Mouse (Mus musculus) liver, embryonic 12.5 days (tissue): ENCODE measurements around the gene Lrrn4cl. TPM values are rescaled to one million over a fixed set of nuclear protein-coding genes. Genes with fewer than 3 reads are reported as not detected.

Experiments used
- ATAC-seq: fragments of 200-750 bp; cut with Nextera tagmentation; 2 replicates; pipeline ENCODE4 v1.8.0; 2017; ENCODE audit warnings: moderate number of reproducible peaks, mild to moderate bottlenecking, moderate library complexity
- H3K27ac ChIP-seq: fragments of 300-500 bp; sonication (generic); 2 replicates; pipeline ENCODE4 v1.5.1; 2016; ENCODE audit warnings: mild to moderate bottlenecking
- H3K27me3 ChIP-seq: fragments of 300-500 bp; sonication (generic); replicated peaks from 2 replicates; pipeline ENCODE4 v1.6.1; 2016; ENCODE audit warnings: mild to moderate bottlenecking, moderate library complexity
- H3K36me3 ChIP-seq: fragments of 300-500 bp; sonication (generic); 2 replicates; pipeline ENCODE4 v1.6.1; 2016; ENCODE audit warnings: mild to moderate bottlenecking, moderate library complexity
- H3K4me1 ChIP-seq: fragments of 300-500 bp; sonication (generic); 2 replicates; pipeline ENCODE4 v1.6.1; 2016
- H3K4me2 ChIP-seq: fragments of 300-500 bp; sonication (generic); 2 replicates; pipeline ENCODE4 v1.6.1; 2016; ENCODE audit warnings: mild to moderate bottlenecking, moderate library complexity
- H3K4me3 ChIP-seq: fragments of 300-500 bp; sonication (generic); 2 replicates; pipeline ENCODE4 v1.5.1; 2016; ENCODE audit warnings: mild to moderate bottlenecking, moderate library complexity
- H3K9ac ChIP-seq: fragments of 300-500 bp; sonication (generic); 2 replicates; pipeline ENCODE4 v1.6.1; 2016; ENCODE audit warnings: mild to moderate bottlenecking, moderate library complexity
- H3K9me3 ChIP-seq: fragments of 300-500 bp; sonication (generic); replicated peaks from 2 replicates; pipeline ENCODE4 v1.6.1; 2016; ENCODE audit warnings: mild to moderate bottlenecking, moderate library complexity
- WGBS: fragments of 180-500 bp; shearing (Covaris S2); methylation state at CpG from one replicate; pipeline ENCODE4 v1.1.7; 2016; ENCODE audit not compliant: insufficient replicate concordance; 5-methylcytosine and 5-hydroxymethylcytosine counted together
- polyA plus RNA-seq: library from polyadenylated mRNA; unstranded; fragments of >200 nt; fragmentation: Nextera tagmentation; extraction: Ambion mirVana; gene quantifications from 2 replicates; pipeline ENCODE4 v1.2.1, GENCODE M21; 2016

Gene Lrrn4cl
- polyA plus RNA-seq, 1 experiment from 2014 or later, result 0.11 TPM

DNA sequence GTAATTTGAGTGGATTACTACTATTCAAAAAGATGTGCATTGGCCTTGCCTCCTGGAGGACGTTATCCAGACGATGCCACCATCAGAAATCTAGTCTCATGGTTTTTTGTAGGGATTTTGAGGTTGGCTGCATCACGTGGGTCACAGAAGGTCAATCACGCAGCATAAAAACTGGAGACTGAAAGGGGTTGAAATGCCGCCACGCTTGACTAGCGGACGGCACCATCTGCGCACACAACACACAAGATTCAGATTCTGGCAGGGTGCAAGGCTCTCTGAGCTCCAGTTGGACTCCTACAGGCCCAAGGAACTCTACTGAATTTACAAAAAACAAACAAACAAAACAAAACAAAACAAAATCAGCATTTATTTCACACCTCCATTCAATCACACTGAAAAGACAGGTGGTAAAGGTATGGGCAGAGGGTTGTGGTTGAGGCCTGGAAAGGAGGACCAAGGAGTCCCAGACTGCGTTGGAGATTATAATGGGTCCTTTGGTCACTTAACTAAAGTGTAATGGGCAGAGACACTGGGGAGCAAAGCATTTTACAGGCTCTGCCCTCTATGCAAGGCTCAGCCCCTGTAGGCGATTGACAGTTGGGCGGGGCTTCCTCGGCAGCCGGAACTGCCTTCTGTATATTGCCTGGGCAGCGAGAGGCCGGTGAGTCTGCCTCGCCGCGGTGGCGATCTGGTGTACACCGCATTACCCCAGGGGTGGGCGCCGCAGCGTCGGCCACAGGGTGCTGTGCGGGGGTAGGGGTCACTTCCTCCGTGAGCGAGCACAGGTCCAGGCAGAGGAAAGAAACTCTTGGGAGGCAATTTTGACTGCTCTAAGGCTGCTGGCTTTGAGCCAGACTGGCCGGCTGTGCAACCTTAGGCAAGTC lies 10.4 kb upstream of the Lrrn4cl start:
- peak overlapping the region; percentile 61 for H3K27ac ChIP-seq
- peak overlapping the region; percentile 85 for H3K4me2 ChIP-seq
- peak; percentile 77 for ATAC-seq
- peak overlapping the region; percentile 67 for H3K4me3 ChIP-seq
- no peaks in the 10 kb centered on the region for H3K9me3 ChIP-seq
- H3K36me3 ChIP-seq, result peaks cover 36% of the 10 kb centered on the region
- H3K4me1 ChIP-seq, result peaks cover 43% of the 10 kb centered on the region
- peak overlapping the region; percentile 78 for H3K9ac ChIP-seq
- 25% methylated on average over 29 of the region's 29 CpGs for WGBS
- no peaks in the 10 kb centered on the region for H3K27me3 ChIP-seq

DNA sequence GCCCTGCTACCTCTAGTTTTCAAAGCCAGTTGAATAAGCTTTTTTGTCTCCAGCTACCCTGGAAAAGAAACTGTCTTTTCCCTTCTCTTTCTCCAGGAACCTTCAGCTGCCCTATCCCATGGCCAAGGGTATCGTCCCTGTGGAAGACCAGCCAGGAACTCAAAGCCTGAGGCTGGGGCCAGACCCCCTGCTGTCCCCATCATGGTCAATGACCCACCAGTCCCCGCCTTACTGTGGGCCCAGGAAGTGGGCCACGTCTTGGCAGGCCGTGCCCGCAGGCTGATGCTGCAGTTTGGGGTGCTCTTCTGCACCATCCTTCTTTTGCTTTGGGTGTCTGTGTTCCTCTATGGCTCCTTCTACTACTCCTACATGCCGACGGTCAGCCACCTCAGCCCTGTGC lies 9.6 kb upstream of the Lrrn4cl start:
- Histone ChIP-seq H3K4me3 (peak overlapping the region; percentile 67), H3K4me2 (peak overlapping the region; percentile 85), H3K9me3 (no peaks in the 10 kb centered on the region), H3K27me3 (no peaks in the 10 kb centered on the region), H3K4me1 (peaks cover 43% of the 10 kb centered on the region), H3K36me3 (peaks cover 34% of the 10 kb centered on the region), H3K27ac (peak overlapping the region; percentile 61; the same call in 1 of the 2 replicates), H3K9ac (peak overlapping the region; percentile 78)
- 74% methylated on average over 7 of the region's 7 CpGs for WGBS
- ATAC-seq, result no peak

DNA sequence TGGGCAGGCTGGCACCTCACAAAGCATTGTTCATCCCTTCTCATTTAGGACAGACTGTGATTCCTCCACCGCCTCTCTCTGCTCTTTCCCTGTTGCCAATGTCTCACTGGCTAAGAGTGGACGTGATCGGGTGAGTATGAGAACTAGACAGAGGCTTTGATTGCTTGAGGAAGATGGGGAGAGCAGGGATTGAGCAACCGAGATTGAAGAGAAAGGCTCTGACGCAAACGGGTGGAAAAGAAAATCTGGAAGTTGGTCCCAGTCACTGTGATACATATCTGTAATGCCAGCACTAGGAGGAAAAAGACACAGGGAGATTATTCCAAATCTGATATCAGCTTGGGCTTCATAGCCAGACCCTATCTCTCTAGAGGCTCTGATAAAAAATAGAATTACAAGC lies 7.6 kb upstream of the Lrrn4cl start:
- no peak overlapping the region for H3K9ac ChIP-seq
- peaks cover 49% of the 10 kb centered on the region for H3K36me3 ChIP-seq
- H3K9me3 ChIP-seq, result no peaks in the 10 kb centered on the region
- H3K27ac ChIP-seq, result no peak overlapping the region
- no peaks in the 10 kb centered on the region for H3K27me3 ChIP-seq
- ATAC-seq, result no peak
- H3K4me3 ChIP-seq, result no peak overlapping the region
- 74% methylated on average over 6 of the region's 6 CpGs for WGBS
- no peak overlapping the region for H3K4me2 ChIP-seq
- H3K4me1 ChIP-seq, result peaks cover 36% of the 10 kb centered on the region

DNA sequence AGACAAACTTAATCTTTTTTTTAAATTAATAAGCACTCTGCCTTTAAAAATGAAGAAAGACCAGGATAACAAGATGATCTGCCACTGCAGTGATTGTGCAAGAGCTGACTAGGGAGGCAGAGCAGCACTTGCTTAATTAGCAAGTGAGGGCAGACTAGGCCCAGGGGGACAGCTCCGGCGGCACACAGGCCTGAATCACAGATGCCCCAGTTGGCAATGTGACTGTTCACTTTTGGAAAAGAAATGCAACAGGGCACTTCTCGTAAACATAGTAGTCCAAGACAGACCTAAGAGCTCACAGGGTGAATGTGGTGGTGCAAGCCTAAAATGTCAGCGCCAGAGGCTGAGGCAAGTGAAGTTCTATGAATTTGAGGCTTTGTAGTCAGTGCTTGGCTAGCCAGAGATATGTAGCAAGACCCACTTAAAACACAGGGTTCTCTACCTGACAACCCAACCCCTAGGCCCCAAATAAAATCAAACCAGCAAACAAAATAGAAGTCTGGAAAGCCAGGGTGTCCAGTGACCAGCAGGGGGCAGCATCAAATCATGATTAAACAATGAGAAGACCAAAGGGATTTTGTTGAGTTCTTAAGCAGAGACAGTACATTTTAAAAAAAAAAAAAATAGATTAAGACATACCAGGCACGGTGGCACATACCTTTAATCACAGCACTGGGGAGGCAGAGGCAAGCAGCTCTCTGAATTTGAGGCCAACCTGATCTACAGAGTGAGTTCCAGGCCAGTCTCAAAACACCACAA lies 6.0 kb upstream of the Lrrn4cl start:
- no peak for ATAC-seq
- H3K27ac ChIP-seq, result no peak overlapping the region
- peaks cover 20% of the 10 kb centered on the region for H3K4me1 ChIP-seq
- no peak overlapping the region for H3K4me2 ChIP-seq
- H3K9ac ChIP-seq, result no peak overlapping the region
- no peak overlapping the region for H3K4me3 ChIP-seq
- H3K9me3 ChIP-seq, result no peaks in the 10 kb centered on the region
- no peaks in the 10 kb centered on the region for H3K27me3 ChIP-seq
- peaks cover 57% of the 10 kb centered on the region for H3K36me3 ChIP-seq
- WGBS, result 64% methylated on average over 5 of the region's 5 CpGs

DNA sequence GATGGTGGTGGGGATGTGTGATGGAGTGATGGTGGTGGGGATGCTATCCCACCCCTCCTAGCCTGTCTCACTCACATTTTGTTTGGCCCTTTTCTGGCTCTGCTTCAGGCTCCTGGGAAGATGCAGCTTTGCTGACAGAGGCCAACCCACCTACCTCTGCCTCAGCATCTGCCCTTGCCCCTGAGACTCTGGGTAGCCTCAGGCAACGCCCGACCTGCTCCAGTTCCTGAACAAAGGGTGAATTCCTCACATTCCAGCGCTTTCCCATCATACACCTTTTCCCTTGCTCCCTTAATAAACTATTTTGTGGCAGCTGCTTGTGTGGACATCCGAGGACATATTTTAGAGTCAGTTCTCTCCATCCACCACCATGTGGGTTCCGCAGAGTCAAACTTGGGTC lies 2.2 kb upstream of the Lrrn4cl start:
- no peak for ATAC-seq
- Histone ChIP-seq H3K27ac (no peak overlapping the region), H3K4me1 (peaks cover 2% of the 10 kb centered on the region; the same call in 1 of the 2 replicates), H3K4me3 (no peak overlapping the region), H3K9ac (no peak overlapping the region), H3K36me3 (peaks cover 41% of the 10 kb centered on the region), H3K9me3 (no peaks in the 10 kb centered on the region), H3K27me3 (0 out of 2 replicates have a peak, but pooled peaks cover 4% of the 10 kb centered on the region), H3K4me2 (no peak overlapping the region)
- WGBS, result 77% methylated on average over 5 of the region's 5 CpGs

DNA sequence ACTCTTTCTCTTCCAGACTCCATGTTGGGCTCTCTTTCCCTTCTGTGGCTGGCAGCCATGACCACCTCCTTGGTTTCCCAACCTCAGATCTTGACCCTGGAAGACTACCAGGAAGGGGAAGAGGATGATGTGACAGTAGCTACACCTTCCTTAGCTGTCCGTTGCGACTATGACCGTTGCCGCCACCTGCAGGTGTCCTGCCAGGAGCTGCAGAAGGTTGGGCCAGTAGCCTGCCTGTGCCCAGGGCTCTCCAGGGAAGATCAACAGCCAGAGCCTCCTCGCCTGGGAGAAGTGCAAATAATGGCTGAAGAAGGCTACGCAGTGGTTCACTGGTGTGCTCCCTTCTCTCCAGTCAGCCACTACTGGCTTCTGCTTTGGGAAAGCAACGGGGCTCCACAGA lies 1.1 kb downstream of the Lrrn4cl start:
- Histone ChIP-seq H3K27ac (no peak overlapping the region), H3K4me3 (no peak overlapping the region), H3K4me1 (peaks cover 2% of the 10 kb centered on the region; the same call in 1 of the 2 replicates), H3K9me3 (no peaks in the 10 kb centered on the region), H3K4me2 (no peak overlapping the region), H3K36me3 (peaks cover 21% of the 10 kb centered on the region), H3K9ac (no peak overlapping the region), H3K27me3 (0 out of 2 replicates have a peak, but pooled peaks cover 7% of the 10 kb centered on the region)
- ATAC-seq, result no peak
- WGBS, result 43% methylated on average over 7 of the region's 7 CpGs

DNA sequence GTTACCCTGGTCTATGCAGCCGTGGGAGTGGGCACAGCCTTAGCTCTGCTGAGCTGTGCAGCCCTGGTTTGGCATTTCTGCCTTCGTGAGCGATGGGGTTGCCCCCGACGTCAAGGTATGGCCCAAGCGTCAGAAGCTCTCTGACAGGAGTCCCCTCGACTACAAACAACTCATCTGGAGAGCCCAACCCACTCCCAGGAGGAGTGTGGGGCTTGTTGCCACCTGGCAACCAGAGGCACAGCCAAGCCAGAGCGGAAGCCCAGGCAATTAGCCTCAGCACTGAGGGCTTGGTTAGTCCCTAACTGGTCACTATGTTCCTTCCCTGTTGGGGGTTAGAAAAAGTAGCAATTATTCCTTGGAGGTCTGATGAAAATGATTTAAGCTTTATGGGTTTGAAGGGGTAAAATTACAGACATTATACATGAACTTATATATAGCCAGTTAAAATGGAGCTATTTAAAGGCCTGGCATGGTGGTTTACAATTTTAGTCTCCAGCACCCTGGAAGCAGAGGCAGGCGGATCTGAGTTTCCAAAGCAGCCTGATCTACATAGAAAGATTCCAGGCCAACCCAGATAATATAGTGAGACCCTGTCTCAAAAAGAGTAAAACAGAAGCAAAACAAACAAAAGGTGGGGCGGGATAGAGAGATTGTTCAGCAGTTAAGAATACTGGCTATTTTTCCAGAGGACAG lies 1.8 kb downstream of the Lrrn4cl start:
- no peak overlapping the region for H3K4me3 ChIP-seq

DNA sequence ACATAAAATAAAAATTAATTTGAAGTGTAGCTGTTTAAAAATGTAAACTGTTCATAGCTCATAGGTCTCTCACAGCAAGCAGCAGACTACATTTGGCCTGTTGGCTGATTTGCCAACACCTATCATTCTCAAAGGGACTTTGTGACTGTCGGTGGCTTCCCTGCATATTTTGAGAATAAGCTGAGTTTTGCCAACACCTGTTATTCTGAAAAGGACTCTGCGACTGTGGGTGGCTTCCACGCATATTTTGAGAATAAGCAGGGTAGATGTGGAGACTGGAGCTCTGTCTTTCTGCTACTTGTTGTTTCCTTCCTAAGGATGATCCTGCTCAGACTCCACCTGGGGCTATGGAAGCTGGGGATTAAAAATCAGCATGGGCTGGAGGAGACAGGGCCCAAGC lies 2.5 kb downstream of the Lrrn4cl start:
- no peak overlapping the region for H3K4me2 ChIP-seq
- H3K9ac ChIP-seq, result no peak overlapping the region
- no peak overlapping the region for H3K4me3 ChIP-seq
- ATAC-seq, result no peak
- H3K27me3 ChIP-seq, result 0 out of 2 replicates have a peak, but pooled peaks cover 7% of the 10 kb centered on the region
- no peaks in the 10 kb centered on the region for H3K9me3 ChIP-seq
- H3K4me1 ChIP-seq, result peaks cover 2% of the 10 kb centered on the region; the same call in 1 of the 2 replicates
- H3K36me3 ChIP-seq, result peaks cover 7% of the 10 kb centered on the region
- WGBS, result 71% methylated on average over 3 of the region's 3 CpGs
- H3K27ac ChIP-seq, result no peak overlapping the region

More for the DNA sequence above, 1.8 kb downstream of the Lrrn4cl start:
- H3K9ac ChIP-seq, result no peak overlapping the region
- H3K4me1 ChIP-seq, result peaks cover 2% of the 10 kb centered on the region; the same call in 1 of the 2 replicates
- H3K36me3 ChIP-seq, result peaks cover 14% of the 10 kb centered on the region
- H3K9me3 ChIP-seq, result no peaks in the 10 kb centered on the region
- 49% methylated on average over 10 of the region's 10 CpGs for WGBS
- no peak for ATAC-seq
- no peak overlapping the region for H3K4me2 ChIP-seq
- no peak overlapping the region for H3K27ac ChIP-seq
- 0 out of 2 replicates have a peak, but pooled peaks cover 7% of the 10 kb centered on the region for H3K27me3 ChIP-seq

DNA sequence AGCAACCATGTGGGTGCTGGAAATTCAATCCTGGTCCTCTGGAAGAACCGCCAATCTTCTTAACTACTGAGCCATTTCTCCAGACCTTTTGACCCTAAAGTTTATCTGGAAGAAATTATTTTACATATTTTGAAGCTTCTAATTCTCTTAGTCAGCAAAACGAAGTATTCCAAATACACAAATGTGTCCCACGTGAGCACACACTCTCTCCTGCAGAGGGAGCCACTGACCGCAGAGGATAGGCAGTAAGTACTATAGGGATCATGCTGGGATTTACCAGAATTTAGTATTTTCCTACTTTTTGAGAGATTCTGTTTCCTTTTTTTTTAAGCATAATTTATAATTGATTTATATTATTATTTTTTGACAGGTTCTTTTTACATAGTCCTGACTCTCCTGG lies 7.1 kb downstream of the Lrrn4cl start:
- Histone ChIP-seq H3K4me2 (no peak overlapping the region), H3K9me3 (no peaks in the 10 kb centered on the region), H3K9ac (no peak overlapping the region), H3K36me3 (no peaks in the 10 kb centered on the region), H3K27me3 (0 out of 2 replicates have a peak, but pooled peaks cover 3% of the 10 kb centered on the region), H3K27ac (no peak overlapping the region), H3K4me1 (no peaks in the 10 kb centered on the region), H3K4me3 (no peak overlapping the region)
- ATAC-seq, result no peak
- 24% methylated on average over 4 of the region's 4 CpGs for WGBS

DNA sequence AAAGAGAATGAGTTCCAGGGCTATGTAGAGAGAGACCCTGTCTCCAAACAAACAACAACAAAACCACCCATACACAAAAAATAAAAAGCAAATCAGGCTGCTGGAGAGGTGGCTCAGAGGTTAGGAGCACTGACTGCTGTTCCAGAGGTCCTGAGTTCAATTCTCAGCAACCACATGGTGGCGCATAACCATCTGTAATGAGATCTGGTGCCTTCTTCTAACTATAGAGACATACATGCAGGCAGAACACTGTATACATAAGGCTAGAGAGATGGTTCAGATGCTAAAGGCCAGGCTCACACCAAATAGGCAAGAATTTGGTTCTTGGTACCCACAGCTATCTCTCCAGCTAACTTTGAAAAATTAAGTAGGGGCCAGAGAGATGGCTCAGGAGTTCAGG lies 8.4 kb downstream of the Lrrn4cl start:
- Histone ChIP-seq H3K4me3 (no peak overlapping the region), H3K4me2 (no peak overlapping the region), H3K27me3 (0 out of 2 replicates have a peak, but pooled peaks cover 3% of the 10 kb centered on the region), H3K36me3 (no peaks in the 10 kb centered on the region), H3K27ac (no peak overlapping the region), H3K9ac (no peak overlapping the region), H3K9me3 (no peaks in the 10 kb centered on the region), H3K4me1 (no peaks in the 10 kb centered on the region)
- WGBS, result 7% methylated on average over 1 of the region's 1 CpGs
- peak; percentile 42; the same call in 1 of the 2 replicates for ATAC-seq

DNA sequence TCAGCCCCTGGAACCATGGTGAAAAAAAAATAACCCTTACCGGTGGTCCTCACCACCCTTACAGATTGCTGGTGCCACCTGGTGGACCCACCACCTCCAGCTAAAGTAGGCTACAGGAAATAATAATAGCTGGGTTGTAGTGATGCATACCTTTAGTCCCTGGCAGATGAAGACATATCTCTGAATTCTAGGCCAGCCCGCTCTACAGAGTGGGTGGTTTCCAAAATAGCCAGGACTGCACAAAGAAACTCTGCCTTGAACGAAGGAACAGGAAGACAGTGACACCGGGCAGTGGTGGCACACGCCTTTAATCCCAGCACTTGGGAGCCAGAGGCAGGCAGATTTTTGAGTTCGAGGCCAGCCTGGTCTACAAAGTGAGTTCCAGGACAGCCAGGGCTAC lies 13.7 kb downstream of the Lrrn4cl start:
- Histone ChIP-seq H3K27me3 (no peaks in the 10 kb centered on the region), H3K9me3 (no peaks in the 10 kb centered on the region), H3K4me1 (peaks cover 8% of the 10 kb centered on the region; the same call in 1 of the 2 replicates), H3K36me3 (no peaks in the 10 kb centered on the region), H3K9ac (no peak overlapping the region), H3K4me2 (no peak overlapping the region), H3K27ac (no peak overlapping the region), H3K4me3 (no peak overlapping the region)
- WGBS, result 69% methylated on average over 6 of the region's 6 CpGs
- no peak for ATAC-seq
